Mouse (Mus musculus): ENCODE measurements around the gene Pigc.

GRCm38 (mm10) chr1:161920475-161921454, 48.2 kb upstream of the Pigc start:
- TF ChIP-seq CTCF (IDR thresholded peaks at IDR 0.05; ENCODE audit: borderline replicate concordance, control insufficient read depth, extremely low read depth, insufficient read depth, low read length, poor library complexity), result no peak
- no peak for TF ChIP-seq POLR2A (IDR thresholded peaks at IDR 0.05; ENCODE audit: control insufficient read depth, extremely low read depth, insufficient read depth, low read length, poor library complexity)

Data from thymus, adult 2 months (tissue).